Mouse (Mus musculus) brain, embryonic 14.5 days (tissue): ENCODE measurements around the gene Dpp6. TPM values are rescaled to one million over a fixed set of nuclear protein-coding genes. Genes with fewer than 3 reads are reported as not detected.
A peak's percentile ranks its signal among the peaks of the same experiment; 100 is the strongest.

ENCODE experiments used
- DNase-seq: peaks from one replicate; pipeline ENCODE4 v3.0.0-alpha.2; 2011; ENCODE audit warnings: low read depth
- CTCF ChIP-seq: fragments of 200-500 bp; IDR thresholded peaks from 2 replicates; pipeline ENCODE4 v1.5.1; 2012; ENCODE audit warnings: inconsistent platforms, mild to moderate bottlenecking, moderate library complexity, borderline replicate concordance; ENCODE audit not compliant: insufficient read depth, insufficient read length; ENCODE audit errors: extremely low read depth
- POLR2A ChIP-seq: fragments of 200-500 bp; IDR thresholded peaks from 2 replicates; pipeline ENCODE4 v1.6.1; 2012; ENCODE audit warnings: mild to moderate bottlenecking, inconsistent platforms, borderline replicate concordance; ENCODE audit not compliant: poor library complexity, insufficient read depth, insufficient read length, severe bottlenecking; ENCODE audit errors: extremely low read depth
- polyA plus RNA-seq: library from polyadenylated mRNA; depleted of rRNA; stranded (reverse); fragments of >200 nt; gene quantifications from 2 replicates; pipeline ENCODE4 v1.2.3, GENCODE M21; 2012

The Dpp6 gene
- polyA plus RNA-seq, 1 experiment = 84.1 TPM

- no peak for TF ChIP-seq POLR2A
- TF ChIP-seq CTCF = no peak
- no peak for DNase-seq
Measured at GRCm38 (mm10) chr5:27418856-27419255, 601.9 kb downstream of the Dpp6 start.

- TF ChIP-seq POLR2A = no peak
- TF ChIP-seq CTCF = no peak
- no peak for DNase-seq
Measured at GRCm38 (mm10) chr5:27421090-27421635, 604.2 kb downstream of the Dpp6 start.

- no peak for DNase-seq
- TF ChIP-seq POLR2A = no peak
- TF ChIP-seq CTCF = no peak
Measured at GRCm38 (mm10) chr5:27423766-27424165, 606.8 kb downstream of the Dpp6 start.

GRCm38 (mm10) chr5:27424484-27425080, 607.6 kb downstream of the Dpp6 start:
- no peak for TF ChIP-seq CTCF
- no peak for TF ChIP-seq POLR2A
- peak; percentile 7 for DNase-seq

GRCm38 (mm10) chr5:27426200-27426599, 609.2 kb downstream of the Dpp6 start:
- DNase-seq = no peak
- TF ChIP-seq POLR2A (no peak), CTCF (no peak)

GRCm38 (mm10) chr5:27433584-27433983, 616.6 kb downstream of the Dpp6 start:
- no peak for DNase-seq
- TF ChIP-seq CTCF (no peak), POLR2A (no peak)

GRCm38 (mm10) chr5:27453201-27453845, 636.3 kb downstream of the Dpp6 start:
- TF ChIP-seq CTCF = no peak
- no peak for TF ChIP-seq POLR2A
- DNase-seq = no peak

- TF ChIP-seq CTCF (no peak), POLR2A (no peak)
- DNase-seq = peak; percentile 9
Measured at GRCm38 (mm10) chr5:27454386-27454785, 637.4 kb downstream of the Dpp6 start.

GRCm38 (mm10) chr5:27456981-27457380, 640.0 kb downstream of the Dpp6 start:
- no peak for TF ChIP-seq CTCF
- no peak for TF ChIP-seq POLR2A
- DNase-seq = peak; percentile 9

GRCm38 (mm10) chr5:27457686-27458085, 640.7 kb downstream of the Dpp6 start:
- DNase-seq = no peak
- TF ChIP-seq CTCF (no peak), POLR2A (no peak)

GRCm38 (mm10) chr5:27474964-27475465, 658.0 kb downstream of the Dpp6 start:
- DNase-seq = no peak
- TF ChIP-seq CTCF (no peak), POLR2A (no peak)

GRCm38 (mm10) chr5:27481706-27482105, 664.7 kb downstream of the Dpp6 start:
- TF ChIP-seq POLR2A = no peak
- no peak for TF ChIP-seq CTCF

GRCm38 (mm10) chr5:27486138-27486537, 669.1 kb downstream of the Dpp6 start:
- peak; percentile 23 for DNase-seq
- no peak for TF ChIP-seq POLR2A
- no peak for TF ChIP-seq CTCF

More at GRCm38 (mm10) chr5:27481706-27482105, 664.7 kb downstream of the Dpp6 start:
- DNase-seq = peak; percentile 20
